Comparison of ENCODE assay signal across 8 mouse cellular contexts in the genomic region with DNA sequence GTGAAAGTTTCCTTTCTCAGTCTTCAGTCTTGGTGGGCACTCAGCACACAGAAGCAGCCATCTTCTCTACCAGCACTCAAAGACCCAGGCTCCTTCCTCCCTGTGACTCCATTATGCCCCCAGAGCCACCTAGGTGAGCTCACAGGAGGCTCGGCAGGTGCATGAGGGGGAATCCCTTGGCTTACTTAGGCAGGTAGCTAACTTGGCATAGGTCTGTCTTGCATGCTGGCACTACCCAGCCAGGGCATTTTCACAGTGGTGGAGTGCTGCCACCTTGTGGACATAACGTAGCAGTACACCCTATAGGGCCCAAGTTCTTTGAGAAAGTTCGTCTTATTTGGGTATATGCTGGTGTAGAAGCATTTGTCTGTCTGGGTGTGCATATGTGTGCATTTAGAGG. TPM values are rescaled to one million over a fixed set of nuclear protein-coding genes. Genes with fewer than 3 reads are reported as not detected.
DNase-seq lines count a peak whose midpoint lies in the region; ATAC-seq lines count a peak whose summit lies in the region.
"Had no signal": no experiment of that assay in that cellular context is flagged by ENCODE, and none has a peak within 500 bp of the region (broad histone marks: within the 10 kb centered on the region; RNA-seq: fewer than 3 reads in every experiment).

No protein-coding gene starts in this region.

- DNase-seq in T-cell, adult 2 months (ENCODE audit: low spot score): peak; percentile 3
- DNase-seq in forebrain, embryonic 14.5 days (ENCODE audit: low spot score): peak; percentile 83
- peak; percentile 60 to 61 for DNase-seq in layer of hippocampus, postnatal 36 days
- peak; percentile 80 for DNase-seq in mesoderm, embryonic 11.5 days (ENCODE audit: low read depth, low spot score)
- peak; percentile 40 for DNase-seq in right cerebral cortex, postnatal 4 days

- no peaks in the 10 kb centered on the region for H3K36me3 ChIP-seq in forebrain, embryonic 14.5 days (ENCODE audit: control insufficient read depth, insufficient read depth, low read length)
- H3K36me3 ChIP-seq in hindbrain, embryonic 15.5 days: no peaks in the 10 kb centered on the region

- 12% methylated on average over 3 of the region's 3 CpGs for WGBS in forebrain, embryonic 14.5 days
- 17% methylated on average over 3 of the region's 3 CpGs for WGBS in hindbrain, embryonic 15.5 days

- no peak overlapping the region for H3K4me3 ChIP-seq in forebrain, embryonic 14.5 days (ENCODE audit: low read depth, low read length)
- no peak overlapping the region for H3K4me3 ChIP-seq in hindbrain, embryonic 15.5 days
- H3K4me3 ChIP-seq: megakaryocyte, embryonic 14.5 days had no signal

- H3K4me2 ChIP-seq in forebrain, embryonic 14.5 days (ENCODE audit: low read length): no peak overlapping the region
- no peak overlapping the region for H3K4me2 ChIP-seq in hindbrain, embryonic 15.5 days

- no peak overlapping the region for H3K27ac ChIP-seq in forebrain, embryonic 14.5 days (ENCODE audit: low read depth, low read length)
- no peak overlapping the region for H3K27ac ChIP-seq in hindbrain, embryonic 15.5 days (replicated peaks)

- no peaks in the 10 kb centered on the region for H3K9me3 ChIP-seq in forebrain, embryonic 14.5 days (replicated peaks; ENCODE audit: control insufficient read depth, low read length)
- no peaks in the 10 kb centered on the region for H3K9me3 ChIP-seq in hindbrain, embryonic 15.5 days
- H3K9me3 ChIP-seq: megakaryocyte, embryonic 14.5 days had no signal

- no peaks in the 10 kb centered on the region for H3K27me3 ChIP-seq in forebrain, embryonic 14.5 days (replicated peaks; ENCODE audit: control insufficient read depth, insufficient read depth, low read length)
- no peaks in the 10 kb centered on the region for H3K27me3 ChIP-seq in hindbrain, embryonic 15.5 days

- H3K4me1 ChIP-seq in forebrain, embryonic 14.5 days (ENCODE audit: control insufficient read depth, insufficient read depth, low read length): no peaks in the 10 kb centered on the region
- no peaks in the 10 kb centered on the region for H3K4me1 ChIP-seq in hindbrain, embryonic 15.5 days (replicated peaks)
- H3K4me1 ChIP-seq: megakaryocyte, embryonic 14.5 days had no signal

- ATAC-seq in cerebellum, adult (ENCODE audit: insufficient number of reproducible peaks, low FRiP score, low TSS enrichment): peak; percentile 42
- peak; percentile 66 for ATAC-seq in forebrain, embryonic 14.5 days
- ATAC-seq in hindbrain, embryonic 15.5 days (ENCODE audit: low FRiP score, low read depth): peak; percentile 65

- no peak overlapping the region for H3K9ac ChIP-seq in forebrain, embryonic 14.5 days (ENCODE audit: low read length)
- no peak overlapping the region for H3K9ac ChIP-seq in hindbrain, embryonic 15.5 days

RNA-seq across cellular contexts. Expression of a gene that starts 38.8 kb away (rescaled TPM):
- polyA plus RNA-seq in forebrain, embryonic 14.5 days (2014; fragmentation: Nextera tagmentation; extraction: Ambion mirVana): 9.3 and 18.6 TPM in 2 replicates
- 12.6 and 15.8 TPM in 2 replicates for polyA plus RNA-seq in hindbrain, embryonic 15.5 days (2015; fragmentation: Nextera tagmentation; extraction: Ambion mirVana)
- 1 to 10 TPM; 6.3 to 6.7 TPM for total RNA-seq in layer of hippocampus, postnatal 36 days (2021)

RNA-seq across cellular contexts. Expression of a gene that starts 52.1 kb away (rescaled TPM):
- 2.3 and 2.8 TPM in 2 replicates for polyA plus RNA-seq in forebrain, embryonic 14.5 days (2014; fragmentation: Nextera tagmentation; extraction: Ambion mirVana)
- 9.4 and 11.5 TPM in 2 replicates for polyA plus RNA-seq in hindbrain, embryonic 15.5 days (2015; fragmentation: Nextera tagmentation; extraction: Ambion mirVana)
- under 1 TPM; 0.18 to 0.22 TPM for total RNA-seq in layer of hippocampus, postnatal 36 days (2021)

Comparison
In these comparisons a context has a peak if more than half of its experiments do, and no peak if none do; other contexts are left out.
1. DNase-seq: peak in every context shown above with its lines; median percentile 83 in forebrain, embryonic 14.5 days; 80 in mesoderm, embryonic 11.5 days; 60 in layer of hippocampus, postnatal 36 days; 40 in right cerebral cortex, postnatal 4 days; 3 in T-cell, adult 2 months.